Mouse (Mus musculus): ENCODE results near the gene Lrrfip2. TPM values are rescaled to one million over a fixed set of nuclear protein-coding genes. Genes with fewer than 3 reads are reported as not detected.

The Lrrfip2 gene
- total RNA-seq (2021) = 10 to 100 TPM; 32.2 to 34.2 TPM
- long read RNA-seq, experiment 1, transcript Lrrfip2-205 (15 exons, 1,839 nt) = major isoform, 5 of 33 reads
- long read RNA-seq, experiment 1, partial matches to known transcripts = 2 of 33 reads
- long read RNA-seq, experiment 1, other reads (novel, unspliced or antisense) = 22 of 33 reads
- long read RNA-seq, experiment 2, partial matches to known transcripts = 3 of 25 reads
- long read RNA-seq, experiment 2, other reads (novel, unspliced or antisense) = 18 of 25 reads

DNA sequence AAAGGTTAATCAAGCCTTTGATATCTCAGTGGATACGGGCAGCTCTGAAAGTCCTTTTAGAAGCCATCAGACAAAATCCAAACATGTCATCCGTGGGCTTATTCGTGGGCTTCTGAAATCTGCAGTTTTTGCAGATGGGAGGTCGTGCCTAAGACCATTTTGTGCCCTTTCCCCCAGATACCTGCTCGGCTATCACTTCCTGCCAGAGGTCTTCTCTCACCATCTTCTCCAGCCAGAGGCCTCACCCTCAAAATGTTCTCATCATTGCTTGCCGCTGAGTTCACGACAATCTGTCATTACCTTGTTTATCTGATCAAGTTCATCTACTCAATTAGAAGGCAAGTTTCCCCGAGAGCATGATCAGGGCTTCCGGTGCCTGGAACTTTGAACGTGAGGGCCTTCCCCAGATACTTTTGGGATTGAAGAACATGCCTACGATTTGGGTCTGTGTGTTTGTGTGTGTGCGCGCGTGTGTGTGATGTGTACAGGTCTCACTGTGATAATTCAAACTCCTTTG is at the start of gene Lrrfip2:
Gene Lrrfip2, plus strand, starts transcription at position 467 of the 517 bp plus-strand sequence.
- DNase-seq (ENCODE audit: low spot score in 2 of 2) = peak in 1 of 2 experiments; percentile 5
- intact Hi-C loops (cut with DNase I) = no loop called here

DNA sequence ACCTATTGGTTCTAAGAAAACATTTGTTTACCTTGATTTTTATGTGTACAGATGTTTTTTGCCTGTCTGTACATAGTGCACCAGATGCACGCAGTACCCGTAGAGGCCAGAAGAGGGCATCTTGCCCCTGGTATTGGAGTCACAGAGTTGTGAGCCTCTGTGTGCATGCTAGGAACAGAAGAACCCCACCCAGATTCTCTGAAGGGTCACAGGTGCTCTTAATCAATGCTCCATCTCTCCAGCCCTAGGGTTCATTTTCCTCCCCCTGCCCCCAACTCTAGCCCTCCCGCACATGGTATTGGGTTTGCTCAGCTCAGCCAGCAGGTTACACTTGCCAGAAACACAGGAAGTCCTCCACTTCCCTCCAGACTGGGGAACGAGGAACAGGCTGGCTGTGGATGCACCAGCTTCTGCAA is 46.8 kb upstream of the Lrrfip2 start:
- peak in 1 of 2 experiments; percentile 37 for DNase-seq (ENCODE audit: low spot score in 2 of 2)

DNA sequence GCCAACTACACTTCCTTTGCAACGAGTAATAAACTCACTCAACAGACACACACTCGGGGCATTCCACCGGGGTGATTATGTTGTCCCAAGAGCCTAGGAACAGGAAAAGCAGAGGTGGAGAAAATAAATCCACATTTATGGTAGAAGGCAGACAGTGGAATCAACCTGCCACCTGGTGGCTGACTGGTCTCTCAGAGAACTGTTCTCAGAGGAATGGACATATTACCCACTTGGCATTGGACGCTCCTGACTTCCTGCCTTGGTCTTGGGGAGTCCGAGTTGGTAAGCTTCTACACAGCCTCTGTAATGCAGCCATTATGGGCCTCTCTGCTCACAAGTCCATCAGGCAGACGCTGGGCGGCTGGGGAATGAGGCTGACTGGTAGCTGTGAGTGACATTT is 45.2 kb upstream of the Lrrfip2 start:
- intact Hi-C loops (cut with DNase I) = loop anchor here (1.0 kb wide), 1 partner anchor 75 kb away; no protein-coding TSS in a partner anchor
- DNase-seq (ENCODE audit: low spot score in 2 of 2) = peak; percentile 34 to 58

More for the DNA sequence above, 46.8 kb upstream of the Lrrfip2 start:
- intact Hi-C loops (cut with DNase I) = no loop called here

DNA sequence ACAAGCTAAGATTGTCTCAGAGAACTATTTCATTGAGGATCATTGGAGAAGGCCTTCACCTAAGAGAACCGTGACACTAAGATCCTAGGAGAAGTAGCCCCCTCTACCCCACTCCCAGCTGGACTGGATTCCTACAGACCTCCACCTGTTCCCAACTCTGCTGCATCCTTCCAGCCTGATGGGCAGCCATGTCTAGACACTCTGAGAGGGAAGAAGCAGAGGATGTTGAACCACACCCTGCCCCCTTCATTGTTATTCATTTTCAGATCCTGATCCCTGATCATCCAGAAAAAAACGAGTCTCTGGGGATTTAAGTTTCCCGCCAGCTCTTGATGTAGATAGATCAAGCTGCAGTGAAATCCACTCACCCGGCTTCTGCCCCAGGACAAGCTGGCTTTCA is 44.4 kb upstream of the Lrrfip2 start:
- intact Hi-C loops (cut with DNase I) = loop anchor here (1.0 kb wide), 1 partner anchor 76 kb away; no protein-coding TSS in a partner anchor
- no peak for DNase-seq (ENCODE audit: low spot score in 2 of 2)

DNA sequence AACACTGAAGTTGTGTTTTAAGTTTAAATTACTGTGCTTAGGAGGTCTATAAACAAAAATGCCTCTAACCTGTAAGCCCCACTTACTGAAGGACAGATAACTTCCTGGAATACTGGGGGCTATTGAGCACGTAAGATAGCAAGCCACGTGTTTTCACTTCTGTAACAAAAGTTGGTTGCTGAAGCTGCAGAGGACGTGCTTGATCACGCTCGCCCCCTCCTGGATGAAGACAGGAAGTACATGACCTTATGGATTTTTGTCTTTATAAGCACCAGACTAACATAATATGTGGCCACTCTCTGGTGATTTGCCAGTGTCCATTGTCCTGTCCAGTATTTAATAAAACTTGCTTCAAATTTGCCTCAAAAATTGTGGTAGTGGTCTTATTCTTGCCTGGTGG is 39.6 kb upstream of the Lrrfip2 start:
- DNase-seq (ENCODE audit: low spot score in 2 of 2) = no peak
- intact Hi-C loops (cut with DNase I) = no loop called here

DNA sequence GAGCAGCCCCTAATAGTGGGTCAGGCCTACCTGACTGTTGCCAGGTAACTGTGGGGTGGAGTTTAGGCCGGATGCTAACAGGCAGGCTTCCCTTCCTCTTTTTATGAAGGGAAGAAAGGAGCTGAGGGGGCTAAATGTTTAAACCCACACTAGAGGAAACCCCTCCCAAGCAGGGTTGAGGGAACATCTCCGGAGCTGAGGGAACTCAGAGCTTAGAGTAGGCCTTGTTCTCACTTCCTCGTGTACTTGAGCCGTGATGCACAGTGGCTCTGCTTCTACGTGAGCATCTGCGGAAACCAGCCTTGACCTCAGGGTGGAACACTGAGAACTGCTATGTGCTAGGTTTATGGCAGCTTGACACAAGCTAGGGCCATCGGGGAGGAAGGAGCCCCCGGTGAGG is 36.6 kb upstream of the Lrrfip2 start:
- DNase-seq (ENCODE audit: low spot score in 2 of 2) = no peak
- intact Hi-C loops (cut with DNase I) = no loop called here

DNA sequence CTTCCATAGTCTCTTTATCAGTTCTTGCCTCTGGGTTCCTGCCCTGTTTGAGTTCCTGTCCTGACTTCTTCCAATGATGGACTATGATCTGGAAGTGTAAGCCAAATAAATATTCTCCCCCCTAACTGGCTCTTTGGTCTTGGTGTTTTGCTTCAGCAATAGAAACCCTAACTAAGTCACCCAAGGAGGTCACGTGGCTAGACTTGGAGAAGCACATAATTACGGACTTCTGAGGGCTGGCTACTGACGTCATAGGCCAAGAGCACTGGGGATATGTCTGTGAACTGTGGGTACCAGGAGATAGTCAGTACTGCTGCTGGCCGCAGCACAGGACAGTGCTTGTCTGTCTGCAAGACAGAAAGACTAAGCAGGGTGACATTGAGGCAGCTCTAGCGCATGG is 35.6 kb upstream of the Lrrfip2 start:
- no peak for DNase-seq (ENCODE audit: low spot score in 2 of 2)
- intact Hi-C loops (cut with DNase I) = no loop called here

DNA sequence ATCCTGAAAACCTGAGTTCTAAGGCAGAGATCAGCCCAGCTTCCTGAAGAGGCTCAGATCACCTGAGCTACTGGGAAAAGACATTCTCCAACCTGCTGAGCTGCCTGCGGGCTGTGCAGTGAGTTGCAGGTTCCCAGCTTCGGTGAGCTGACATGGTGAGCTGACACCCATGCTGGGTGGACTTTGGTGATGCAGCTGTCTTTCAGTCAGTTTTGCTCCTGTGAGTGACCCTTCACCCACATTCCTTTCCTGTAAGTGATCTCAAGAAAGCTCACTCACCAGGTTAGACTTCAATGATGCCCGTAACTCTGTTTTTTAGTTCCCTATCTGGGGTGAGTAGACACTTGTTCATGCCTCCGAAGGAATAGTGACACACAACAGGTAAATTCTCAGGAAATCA is 32.1 kb upstream of the Lrrfip2 start:
- intact Hi-C loops (cut with DNase I) = no loop called here
- DNase-seq (ENCODE audit: low spot score in 2 of 2) = no peak

DNA sequence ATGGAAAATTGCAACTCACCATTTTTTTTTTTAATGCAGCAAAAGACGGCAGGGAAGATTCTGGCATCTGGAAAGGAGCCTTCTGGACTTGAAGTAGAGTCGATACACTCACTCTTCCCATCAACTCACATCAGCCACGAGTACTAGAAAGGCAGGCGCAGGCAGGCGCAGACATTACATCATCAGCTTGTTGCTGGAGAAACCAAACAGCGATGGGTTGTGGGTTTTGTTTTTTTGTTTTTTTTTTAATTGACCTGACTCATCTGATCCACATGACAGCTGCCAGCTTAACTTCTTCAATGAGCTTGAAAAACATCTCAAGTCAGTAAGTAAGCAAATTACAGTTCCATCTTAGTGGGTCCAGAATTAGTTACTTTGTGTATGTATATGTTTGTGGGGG is 31.3 kb upstream of the Lrrfip2 start:
- DNase-seq (ENCODE audit: low spot score in 2 of 2) = no peak
- intact Hi-C loops (cut with DNase I) = no loop called here

DNA sequence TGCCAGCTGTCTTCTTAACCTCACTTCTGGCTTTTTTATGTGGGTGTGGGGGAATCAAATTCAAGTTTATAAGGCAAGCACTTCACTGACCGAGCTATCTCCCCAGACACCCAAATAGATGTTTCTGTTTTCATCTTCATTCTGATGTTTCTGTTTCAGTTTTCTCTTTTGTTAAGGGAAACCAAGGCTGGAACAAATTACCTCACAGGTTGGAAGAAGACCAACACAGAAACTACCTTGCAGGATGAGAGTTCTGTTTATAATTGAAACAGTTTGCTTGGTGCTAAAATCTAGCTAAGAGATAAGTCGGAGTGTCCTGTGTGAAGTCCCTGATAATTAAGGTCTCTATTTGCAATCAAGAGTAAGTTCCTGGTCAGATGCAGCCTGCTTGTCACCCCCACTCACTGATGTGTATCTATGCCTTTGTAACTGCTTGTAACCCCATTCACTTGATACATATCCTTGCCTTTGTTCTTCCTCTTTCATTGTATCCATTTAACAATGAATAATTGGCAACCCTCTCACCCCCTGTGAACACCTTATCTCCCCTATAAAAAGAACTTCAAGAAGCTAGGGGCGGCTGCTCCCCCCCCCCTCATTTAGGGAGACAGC is 30.3 kb upstream of the Lrrfip2 start:
- intact Hi-C loops (cut with DNase I) = no loop called here
- no peak for DNase-seq (ENCODE audit: low spot score in 2 of 2)

DNA sequence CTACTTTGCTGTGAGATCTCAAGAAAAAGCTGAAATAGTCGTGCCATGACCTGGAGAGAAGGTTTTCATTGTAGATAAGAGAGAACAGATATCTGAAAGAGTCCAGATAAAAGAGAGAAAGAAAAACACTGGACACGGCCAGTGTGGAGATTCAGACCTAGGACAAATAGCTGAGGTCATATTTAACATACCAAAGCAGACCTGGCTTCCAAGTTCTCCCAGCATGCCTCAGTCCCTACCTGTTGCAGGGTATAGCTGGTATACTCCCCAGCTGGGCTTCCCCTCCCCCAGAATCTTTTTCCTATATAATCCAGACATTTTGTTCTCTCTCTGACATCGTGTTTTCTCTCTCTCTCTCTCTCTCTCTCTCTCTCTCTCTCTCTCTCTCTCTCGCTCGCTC is 29.4 kb upstream of the Lrrfip2 start:
- DNase-seq (ENCODE audit: low spot score in 2 of 2) = no peak
- intact Hi-C loops (cut with DNase I) = no loop called here

DNA sequence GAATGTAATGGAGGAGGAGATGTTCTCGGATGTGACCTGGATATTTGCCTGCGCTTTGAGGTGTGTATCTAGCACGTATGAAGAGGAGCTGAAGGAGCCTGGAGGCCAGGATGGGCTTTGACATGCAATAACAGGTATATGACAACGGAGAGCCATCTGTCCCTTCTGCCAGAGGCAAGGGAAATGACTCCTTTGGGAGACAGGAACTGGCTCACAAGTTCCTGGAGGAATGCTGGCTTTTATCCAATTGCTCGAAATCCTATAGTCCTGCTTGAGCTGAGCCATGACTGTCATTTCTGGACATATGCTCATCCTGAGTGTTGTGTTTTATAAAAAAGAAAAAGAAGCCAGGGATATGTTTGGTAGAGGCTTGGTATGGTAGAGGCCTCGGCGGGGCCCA is 28.5 kb upstream of the Lrrfip2 start:
- no peak for DNase-seq (ENCODE audit: low spot score in 2 of 2)
- intact Hi-C loops (cut with DNase I) = no loop called here

DNA sequence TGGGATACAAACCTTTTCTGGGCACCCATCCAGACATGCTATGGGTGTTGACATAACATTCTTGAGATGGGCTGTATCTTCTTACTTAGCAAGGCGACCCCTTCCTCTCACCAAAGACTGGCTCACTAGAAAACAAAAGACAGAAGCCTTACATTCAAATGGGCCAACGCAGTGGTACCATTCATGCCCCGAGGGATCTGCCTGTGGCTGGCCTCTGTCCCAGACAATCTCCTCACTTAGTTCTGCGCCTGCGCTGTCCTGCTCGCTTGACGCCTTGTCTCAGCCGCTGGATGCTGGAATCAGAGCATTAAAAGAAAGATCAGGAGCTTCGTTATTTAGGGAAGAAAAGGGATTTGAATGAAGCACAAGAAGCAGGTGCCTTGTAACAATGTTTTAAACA is 24.7 kb upstream of the Lrrfip2 start:
- peak in 1 of 2 experiments; percentile 17 for DNase-seq (ENCODE audit: low spot score in 2 of 2)
- intact Hi-C loops (cut with DNase I) = loop anchor here (5.0 to 10.0 kb wide), 2 partner anchors 112 to 155 kb away; no protein-coding TSS in a partner anchor

DNA sequence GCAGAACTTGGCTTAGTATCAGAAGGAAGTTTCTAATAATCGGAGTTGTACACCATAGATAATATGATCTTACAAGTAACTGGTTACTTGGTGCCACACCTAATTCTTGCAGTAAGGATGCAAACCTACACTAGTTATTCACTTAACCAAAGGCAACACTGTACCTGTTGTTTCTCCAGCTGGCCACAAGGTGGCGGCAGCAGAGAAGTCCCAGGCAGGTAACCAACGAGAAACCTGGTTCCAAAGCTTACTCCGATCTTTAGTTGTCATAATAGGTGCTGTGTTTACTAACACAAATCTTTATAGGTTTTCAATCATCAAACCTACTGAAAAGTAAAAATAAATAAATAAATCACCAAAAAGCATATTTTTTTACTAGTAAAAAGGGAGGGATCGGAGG is 24.3 kb upstream of the Lrrfip2 start:
- peak; percentile 59 to 72 for DNase-seq (ENCODE audit: low spot score in 2 of 2)
- intact Hi-C loops (cut with DNase I) = loop anchor here (5.0 to 10.0 kb wide), 2 partner anchors 112 to 154 kb away; no protein-coding TSS in a partner anchor

DNA sequence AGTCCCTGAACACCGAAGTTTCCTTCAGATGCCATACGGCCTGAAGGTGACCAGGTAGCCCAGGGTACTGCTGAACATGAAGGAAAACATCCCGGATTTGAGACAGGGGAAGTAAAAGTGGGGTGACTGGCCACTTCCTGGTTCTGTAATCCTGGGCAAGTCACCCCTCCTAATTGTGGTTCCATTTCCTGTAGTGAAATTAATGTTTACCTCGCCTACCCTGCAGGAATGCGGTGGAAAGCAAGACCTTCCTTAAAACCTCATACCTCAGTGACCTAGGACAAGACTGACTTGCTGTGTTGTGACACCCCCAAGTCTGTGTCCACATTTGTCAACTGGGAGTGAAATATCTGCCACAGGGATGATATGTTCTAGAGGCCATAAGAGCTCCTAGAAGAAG is 22.8 kb upstream of the Lrrfip2 start:
- intact Hi-C loops (cut with DNase I) = loop anchor here (5.0 to 10.0 kb wide), 2 partner anchors 110 to 153 kb away; no protein-coding TSS in a partner anchor
- DNase-seq (ENCODE audit: low spot score in 2 of 2) = no peak

DNA sequence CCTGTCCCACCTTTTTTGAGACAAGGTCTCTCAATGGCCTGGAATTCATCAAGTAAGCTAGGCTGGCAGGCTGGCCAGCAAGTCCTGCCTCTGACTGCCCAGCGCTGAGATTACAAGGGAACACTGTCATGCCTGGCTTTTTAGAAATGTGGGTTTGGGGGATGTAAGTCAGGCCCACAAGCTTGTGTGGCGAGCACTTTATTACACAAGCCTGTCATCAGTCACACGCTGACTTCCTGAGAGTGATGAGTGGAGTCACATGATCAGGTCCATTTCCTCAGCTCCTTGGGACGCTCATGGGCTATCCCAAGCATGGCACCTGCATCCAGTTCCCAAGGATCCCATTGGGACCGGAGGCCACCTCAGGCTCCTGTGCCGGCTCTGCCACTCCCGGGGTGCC is 21.7 kb upstream of the Lrrfip2 start:
- no peak for DNase-seq (ENCODE audit: low spot score in 2 of 2)
- intact Hi-C loops (cut with DNase I) = loop anchor here (10.0 kb wide), 1 partner anchor 109 kb away; no protein-coding TSS in a partner anchor

DNA sequence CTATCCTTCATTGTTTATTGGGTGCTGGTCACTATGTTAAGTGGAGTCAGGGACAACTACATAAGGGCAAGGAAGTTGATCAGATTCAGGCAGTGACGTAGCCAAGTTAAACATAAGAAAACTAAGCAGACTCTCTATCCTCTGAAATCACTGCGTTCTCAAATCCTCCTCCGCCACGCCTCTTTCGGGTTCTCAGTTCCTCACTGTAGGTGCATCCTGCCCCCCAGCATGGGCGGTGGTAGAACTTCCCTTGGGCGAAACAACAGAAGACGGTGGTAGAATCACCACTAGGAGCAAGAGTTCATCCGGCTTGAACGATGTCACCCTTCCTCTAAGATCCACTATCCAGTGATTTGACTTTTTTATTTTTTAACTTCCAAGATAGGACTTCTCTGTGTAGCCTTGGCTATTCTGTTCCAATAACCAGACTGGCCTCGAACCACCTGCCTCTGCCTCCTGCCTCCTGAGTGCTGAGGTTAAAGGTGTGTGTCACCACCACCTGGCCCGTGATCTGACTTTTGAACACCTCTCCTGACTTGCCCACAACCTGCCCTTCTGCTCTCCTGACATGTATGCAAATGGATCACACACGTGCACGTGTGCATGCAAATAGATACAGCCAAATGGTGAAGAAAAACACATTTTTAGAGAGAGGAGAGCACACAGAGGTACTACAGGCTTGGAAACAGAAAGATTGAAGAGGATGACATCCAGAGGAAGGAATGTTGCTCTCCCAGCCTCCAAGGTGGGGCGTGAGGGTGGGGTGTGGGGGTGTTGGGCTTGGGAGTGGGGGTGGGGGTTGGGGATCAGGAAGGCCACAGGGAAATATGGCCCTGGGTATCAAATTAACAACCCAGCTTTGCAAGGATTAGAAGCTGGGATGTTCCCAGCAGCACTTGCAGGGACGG is 20.7 kb upstream of the Lrrfip2 start:
- DNase-seq (ENCODE audit: low spot score in 2 of 2) = no peak
- intact Hi-C loops (cut with DNase I) = loop anchor here (10.0 kb wide), 1 partner anchor 108 kb away; no protein-coding TSS in a partner anchor

DNA sequence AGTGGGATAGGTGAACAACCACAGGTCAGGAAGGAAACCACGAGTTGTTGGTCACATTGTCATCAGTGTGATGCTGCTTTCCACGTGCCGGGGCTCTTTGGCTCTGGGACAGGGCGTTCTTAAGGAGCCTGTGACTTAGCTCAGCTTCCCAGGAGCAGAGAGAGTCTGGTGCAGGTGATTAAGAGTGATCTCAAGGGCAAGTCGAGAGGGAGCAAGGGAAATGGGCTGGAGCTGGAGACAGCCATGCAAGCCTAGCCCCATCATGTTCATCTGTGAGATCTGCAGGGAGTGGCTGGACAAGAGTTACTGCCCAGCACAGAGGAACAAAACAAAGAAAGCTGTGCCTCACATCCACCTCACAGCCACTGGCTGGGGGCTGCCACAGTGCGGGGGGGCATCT is 19.8 kb upstream of the Lrrfip2 start:
- intact Hi-C loops (cut with DNase I) = loop anchor here (10.0 kb wide), 1 partner anchor 107 kb away; no protein-coding TSS in a partner anchor
- no peak for DNase-seq (ENCODE audit: low spot score in 2 of 2)

DNA sequence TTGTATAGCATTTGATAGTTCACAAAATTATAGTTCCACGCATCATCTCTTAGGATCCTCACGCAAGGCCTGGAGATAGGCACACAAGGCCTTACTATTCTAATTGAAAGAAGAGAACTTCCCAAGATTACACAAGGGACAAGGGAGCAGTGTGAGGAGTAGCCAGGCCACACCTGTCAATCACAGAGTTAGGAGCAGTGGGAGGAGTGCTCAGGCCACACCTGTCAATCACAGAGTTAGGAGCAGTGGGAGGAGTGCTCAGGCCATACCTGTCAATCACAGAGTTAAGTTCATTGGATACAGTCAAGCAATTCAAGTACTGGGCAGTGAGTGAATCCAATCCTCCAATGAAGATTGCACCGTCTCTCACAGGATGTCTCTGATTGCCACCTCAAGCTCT is 17.0 kb upstream of the Lrrfip2 start:
- intact Hi-C loops (cut with DNase I) = no loop called here
- DNase-seq (ENCODE audit: low spot score in 2 of 2) = no peak

DNA sequence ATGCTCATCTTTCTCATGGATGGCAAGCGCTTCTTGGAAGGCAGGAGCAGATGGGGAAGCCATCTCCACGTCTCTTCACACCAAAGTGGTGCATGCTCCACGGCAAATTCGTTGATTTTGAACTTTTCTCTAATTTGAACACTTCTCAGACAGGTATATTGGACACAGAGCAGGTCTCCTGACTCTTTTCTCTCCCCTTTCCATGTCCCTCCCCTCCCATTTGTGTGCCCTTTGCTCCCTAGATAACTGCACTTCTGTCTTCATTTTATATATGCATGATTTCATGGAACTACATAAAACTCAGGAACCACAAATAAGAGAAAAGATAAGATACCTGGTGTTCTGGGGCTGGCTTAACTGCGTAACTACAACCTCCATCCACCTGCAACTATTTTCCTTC is 14.1 kb upstream of the Lrrfip2 start:
- intact Hi-C loops (cut with DNase I) = no loop called here
- no peak for DNase-seq (ENCODE audit: low spot score in 2 of 2)

All from left cerebral cortex, postnatal 14 days (tissue).